Mouse (Mus musculus) adipocyte (in vitro differentiated cells): ENCODE results near the gene Kcnmb1.

Experiments
- DNase-seq: peaks from one replicate; pipeline ENCODE4 v3.0.0-alpha.2; 2016; ENCODE audit warnings: low spot score

Kcnmb1 gene

GRCm38 (mm10) chr11:33944786-33945328 is 18.0 kb upstream of the Kcnmb1 start:
- no peak for DNase-seq

DNA sequence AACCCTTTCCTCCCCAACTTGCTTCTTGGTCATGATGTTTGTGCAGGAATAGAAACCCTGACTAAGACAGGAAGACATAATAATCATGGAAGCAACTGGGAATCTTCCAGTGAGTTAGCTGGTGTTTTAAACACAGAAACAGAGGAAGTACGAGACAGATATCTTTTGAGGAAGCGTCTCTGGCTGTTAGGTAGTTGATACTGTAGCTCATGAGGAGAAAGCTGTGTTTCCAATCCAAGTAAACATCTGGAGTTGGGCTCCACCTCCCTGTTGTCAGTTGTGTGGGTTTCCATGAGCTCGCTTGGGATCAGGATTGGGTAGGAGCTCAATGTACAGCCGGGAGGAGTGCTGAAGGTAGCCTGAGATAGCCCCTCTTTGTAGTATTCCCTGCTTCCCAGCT is 16.3 kb upstream of the Kcnmb1 start:
- DNase-seq: no peak

DNA sequence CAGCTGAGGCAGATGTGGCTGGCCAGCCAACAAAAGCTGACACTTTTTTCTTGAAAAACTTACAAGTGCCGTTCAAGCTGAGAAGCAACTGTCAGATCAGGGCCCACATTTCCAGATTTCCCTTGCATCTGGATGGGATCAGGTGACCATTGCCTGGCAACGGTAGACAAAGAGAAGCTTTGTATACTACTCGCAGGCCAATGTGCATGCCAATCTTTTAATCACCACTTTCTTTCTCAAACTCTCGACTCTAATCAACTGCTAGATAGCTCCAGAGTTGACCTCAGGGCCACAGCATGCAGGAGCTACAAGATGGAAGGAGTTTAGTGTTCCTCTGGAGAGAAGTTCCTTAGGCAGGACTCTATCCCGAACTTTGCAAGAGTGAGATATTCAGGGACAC is 11.7 kb upstream of the Kcnmb1 start:
- DNase-seq: no peak

DNA sequence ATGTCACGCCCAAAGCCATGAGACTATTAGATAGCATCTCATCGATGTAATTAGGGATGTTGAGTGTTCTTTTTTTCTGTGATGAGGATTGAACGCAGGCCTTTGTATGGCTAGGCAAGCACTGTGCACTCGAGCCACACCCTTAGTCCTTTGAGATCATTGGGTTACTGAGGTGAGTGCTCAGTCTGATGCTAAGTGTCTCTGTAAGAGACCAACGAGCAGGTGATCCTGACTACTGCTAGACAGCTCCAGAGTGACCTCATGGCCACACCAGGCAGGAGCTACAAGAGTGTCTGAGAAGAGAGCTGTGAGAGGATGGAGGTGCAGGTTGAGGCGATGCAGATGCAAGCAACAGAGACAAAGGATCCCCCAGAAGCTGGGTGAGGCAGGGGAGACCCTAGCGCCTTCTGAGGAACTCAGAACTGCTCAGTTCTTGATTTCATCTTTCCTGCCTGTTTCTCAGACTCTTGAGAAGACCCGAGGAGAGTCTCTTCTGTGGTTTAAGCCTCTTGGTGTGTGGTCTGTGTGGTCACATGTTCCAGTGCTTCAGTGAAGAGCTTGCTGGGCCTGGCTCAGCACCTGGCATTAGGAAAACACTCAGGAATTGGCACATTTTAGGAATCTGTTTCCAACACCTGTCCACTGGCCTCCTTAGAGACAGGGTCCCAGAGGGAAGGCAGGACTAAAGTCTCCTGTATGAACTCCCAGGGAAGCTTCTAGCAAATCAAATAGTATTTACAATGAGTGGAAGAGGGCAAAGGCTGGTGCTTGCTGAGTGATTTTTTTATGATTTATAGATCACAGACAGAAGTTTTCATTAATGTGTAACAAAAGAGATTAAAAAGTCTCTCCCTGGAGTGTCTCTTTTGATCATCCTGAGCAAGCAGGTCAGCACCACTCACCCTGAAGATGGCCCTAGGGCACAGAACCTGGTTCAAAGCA is 10.9 kb upstream of the Kcnmb1 start:
- DNase-seq: no peak

- no peak for DNase-seq
Measured at GRCm38 (mm10) chr11:33955982-33956381, 6.8 kb upstream of the Kcnmb1 start.

DNA sequence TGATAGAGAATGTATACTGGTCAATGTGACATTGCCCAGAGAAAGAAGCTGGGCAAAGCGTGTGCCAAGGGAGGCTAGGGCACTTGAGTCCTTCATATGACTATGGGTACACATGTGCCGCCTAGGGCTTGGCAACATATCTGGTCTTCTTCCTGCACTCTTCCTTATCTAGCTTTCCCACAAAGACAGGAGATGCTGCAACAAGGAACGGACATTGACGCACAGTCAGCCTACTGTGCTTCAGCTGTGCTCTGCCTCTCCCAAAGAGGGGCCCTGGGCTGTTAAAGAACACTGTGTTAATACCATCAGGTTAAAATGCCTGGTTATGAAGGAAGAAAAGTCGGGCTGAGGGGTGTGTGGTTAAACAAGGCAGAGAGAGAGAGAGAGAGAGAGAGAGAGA is 6.2 kb upstream of the Kcnmb1 start:
- DNase-seq: no peak

- DNase-seq: no peak
Measured at GRCm38 (mm10) chr11:33957595-33957994, 5.2 kb upstream of the Kcnmb1 start.

DNA sequence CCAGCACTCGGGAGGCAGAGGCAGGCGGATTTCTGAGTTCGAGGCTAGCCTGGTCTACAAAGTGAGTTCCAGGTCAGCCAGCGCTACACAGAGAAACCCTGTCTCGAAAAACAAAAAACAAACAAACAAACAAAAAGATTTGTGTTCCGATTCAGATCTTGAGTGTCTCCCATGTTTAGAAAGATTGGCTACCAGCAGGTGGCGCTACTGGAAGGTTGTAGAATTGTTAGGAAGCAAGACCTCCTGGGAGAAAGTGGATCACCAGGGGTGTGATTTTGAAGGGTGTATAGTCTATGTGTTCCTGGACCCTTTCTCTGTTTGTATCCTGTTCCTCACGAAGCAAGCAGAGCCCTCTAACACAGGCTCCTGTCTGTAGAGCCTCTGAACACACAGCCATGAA is 4.1 kb upstream of the Kcnmb1 start:
- DNase-seq: no peak

DNA sequence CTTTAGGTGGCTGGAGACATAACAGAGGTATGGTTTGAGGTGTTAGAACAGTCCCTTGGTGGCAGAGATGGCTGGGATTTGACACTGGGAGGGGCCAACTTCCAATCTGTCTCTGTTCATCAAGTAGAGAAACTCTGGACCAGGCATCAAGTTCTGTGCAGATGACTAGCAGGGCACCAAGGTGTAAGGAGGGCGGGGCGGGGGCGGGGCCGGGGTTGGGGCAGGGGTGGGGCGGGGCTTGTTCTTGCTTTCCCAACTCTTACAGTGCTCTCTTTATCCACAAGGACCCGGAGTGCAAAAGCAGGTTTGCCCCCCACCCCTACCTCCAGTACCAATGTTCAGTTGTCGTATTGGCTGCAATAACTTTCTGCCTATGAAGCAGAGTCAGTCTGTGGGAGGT is 635 bp upstream of the Kcnmb1 start:
- DNase-seq: no peak

DNA sequence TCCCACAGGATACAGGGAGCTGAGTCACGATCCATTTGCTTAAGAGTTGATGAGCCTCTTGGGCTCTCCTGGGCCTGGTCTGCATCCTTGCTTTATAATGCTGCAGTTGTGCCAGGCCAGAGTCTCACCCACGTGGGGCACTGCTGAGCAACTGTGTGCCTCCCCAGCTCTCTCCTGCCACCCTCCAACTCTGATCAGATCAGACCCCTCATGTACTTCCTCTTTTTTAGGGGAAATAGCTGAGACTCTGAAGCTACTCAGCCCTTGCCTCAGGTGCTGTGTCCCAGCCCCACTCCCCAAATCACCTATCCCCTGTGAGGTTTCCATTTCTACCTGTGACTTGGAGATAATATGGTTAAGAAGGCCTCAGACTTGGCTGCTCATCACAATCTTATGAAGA is 2.6 kb downstream of the Kcnmb1 start:
- no peak for DNase-seq

DNA sequence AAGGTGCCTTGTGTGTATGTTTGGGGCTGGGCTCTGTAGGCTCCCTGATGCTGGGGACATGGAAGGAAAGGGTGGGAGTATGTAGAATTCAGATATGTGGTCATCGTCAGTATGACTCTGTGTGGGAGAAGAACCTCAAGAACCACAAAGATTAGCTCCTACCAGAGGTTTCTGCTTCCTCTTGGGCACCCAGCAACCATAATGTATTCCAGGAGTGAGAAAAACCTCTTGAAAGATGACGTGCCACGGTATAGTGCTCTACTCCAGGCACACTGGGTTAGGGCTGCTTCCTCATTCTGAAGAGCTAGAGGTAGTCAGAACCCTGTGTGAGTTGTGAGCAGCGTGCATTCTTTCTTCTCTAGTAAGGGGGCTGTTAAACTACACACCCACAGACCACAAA is 4.9 kb downstream of the Kcnmb1 start:
- DNase-seq: no peak

GRCm38 (mm10) chr11:33969199-33969598 is 6.4 kb downstream of the Kcnmb1 start:
- DNase-seq: no peak

- DNase-seq: no peak
Measured at GRCm38 (mm10) chr11:33972114-33972513, 9.3 kb downstream of the Kcnmb1 start.

- DNase-seq: no peak
Measured at GRCm38 (mm10) chr11:33974341-33975040, 11.7 kb downstream of the Kcnmb1 start.

DNA sequence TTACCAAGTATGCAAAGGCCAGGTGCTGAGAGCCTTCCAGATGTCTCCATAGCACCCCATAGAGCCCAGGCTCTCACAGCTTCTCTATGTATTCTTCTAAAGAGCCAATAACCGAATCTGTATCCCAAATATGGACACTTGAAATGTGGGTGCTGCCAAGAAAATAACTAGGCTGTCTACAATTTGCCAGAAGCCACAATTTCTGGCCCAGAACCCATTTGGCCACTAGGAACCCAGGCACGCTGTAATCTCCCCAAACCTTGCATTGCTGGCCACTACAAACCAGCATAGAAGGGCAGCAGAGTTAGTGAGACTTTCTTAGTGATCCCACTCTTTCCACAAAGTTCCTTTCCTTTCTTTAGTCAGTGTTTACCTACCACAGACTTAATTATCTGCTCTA is 12.3 kb downstream of the Kcnmb1 start:
- no peak for DNase-seq

DNA sequence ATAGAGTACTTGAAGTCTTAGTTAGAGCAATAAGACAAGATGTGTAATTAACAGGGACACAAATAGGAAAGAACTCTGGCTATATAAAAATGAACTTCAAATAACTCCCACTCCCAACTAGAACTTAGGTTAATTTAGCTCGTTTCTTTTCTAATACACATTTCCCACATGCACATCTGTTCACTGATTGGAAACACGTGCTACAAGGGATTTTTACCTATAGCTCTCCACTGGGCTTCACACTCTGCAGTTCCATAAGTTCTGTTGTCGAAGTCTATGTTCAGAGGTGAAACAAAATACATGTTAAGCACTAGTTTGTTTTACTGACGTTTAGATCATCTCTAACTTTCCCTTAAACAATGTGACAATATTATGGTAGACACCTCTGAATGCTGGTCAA is 17.3 kb downstream of the Kcnmb1 start:
- DNase-seq: no peak

DNA sequence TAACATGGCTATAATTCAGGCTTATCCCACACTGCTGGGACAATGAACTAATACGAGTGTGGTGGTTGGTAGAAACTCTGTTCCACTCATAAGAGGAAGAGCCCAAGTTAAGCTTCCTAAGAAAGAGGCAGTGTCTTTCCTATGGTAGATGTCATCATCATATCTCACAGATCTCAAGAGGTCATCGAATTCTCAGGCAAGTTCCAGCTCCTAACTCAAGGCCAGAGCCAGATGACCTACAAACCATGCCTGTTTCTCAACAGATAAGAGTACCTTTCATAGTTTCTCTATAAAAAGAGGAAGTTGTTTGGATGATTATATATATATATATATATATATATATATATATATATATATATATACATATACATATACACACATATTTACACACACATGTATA is 23.7 kb downstream of the Kcnmb1 start:
- no peak for DNase-seq

DNA sequence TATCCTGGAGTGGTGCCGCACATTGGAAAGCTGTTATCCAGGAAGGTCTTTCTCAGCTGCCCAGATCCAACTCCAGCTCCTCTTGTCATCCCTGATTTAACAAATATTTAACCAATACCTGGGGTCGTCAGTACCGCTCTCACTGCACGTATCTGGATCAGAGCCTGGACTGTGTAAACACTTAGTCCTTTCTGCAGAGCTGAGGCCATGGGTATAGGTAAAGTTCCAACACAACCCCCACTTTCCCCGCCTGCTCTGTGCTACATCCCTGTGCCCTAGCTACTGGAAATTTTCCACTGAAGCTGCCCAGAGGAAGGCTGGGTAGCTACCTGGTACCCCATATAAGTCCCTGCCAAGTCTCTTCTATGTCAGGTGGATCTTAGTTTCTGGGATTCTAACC is 27.2 kb downstream of the Kcnmb1 start:
- DNase-seq: no peak

DNA sequence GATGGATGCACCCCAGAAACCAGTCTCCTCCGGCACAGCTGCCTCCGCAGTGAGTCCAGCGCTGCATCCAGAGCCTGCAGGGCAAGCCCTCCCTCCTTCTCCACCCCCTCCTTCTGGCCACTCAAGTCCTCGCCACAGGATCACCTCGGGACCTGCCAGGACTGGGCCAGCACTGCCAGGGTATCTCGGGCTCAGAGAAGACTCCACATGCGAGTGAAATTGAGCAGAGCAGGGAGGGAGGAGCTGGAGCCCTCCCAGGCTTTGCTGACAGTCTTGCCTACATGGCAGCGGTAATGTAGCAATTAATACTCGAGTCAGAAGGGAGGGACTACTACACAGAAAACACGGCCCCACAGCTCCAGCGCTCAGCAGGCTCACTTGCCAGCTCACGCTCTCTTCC is 30.1 kb downstream of the Kcnmb1 start, which contains the start of gene Kcnip1:
Gene Kcnip1 (minus strand): TSS at position 215 of the 400 bp plus-strand sequence.
- DNase-seq: no peak

DNA sequence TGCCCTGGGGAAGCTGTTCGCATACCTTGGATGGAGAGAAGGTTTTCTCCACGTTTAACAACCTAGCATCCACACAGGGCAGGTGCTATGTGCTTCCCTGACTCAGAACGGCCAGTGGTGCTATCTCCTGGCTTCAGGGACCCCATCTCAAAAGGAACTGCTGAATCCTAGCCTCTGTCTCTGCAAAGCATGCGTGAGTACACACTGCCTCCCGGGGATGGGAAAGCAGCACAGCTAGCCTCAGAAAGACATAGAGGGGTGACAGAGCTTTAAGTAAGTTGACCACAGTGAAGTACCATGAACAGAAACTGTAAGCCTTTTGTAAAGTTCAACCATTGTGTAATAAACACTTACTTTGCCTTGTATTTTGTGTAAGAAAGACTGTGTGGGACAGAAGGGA is 30.7 kb downstream of the Kcnmb1 start:
- DNase-seq: no peak

DNA sequence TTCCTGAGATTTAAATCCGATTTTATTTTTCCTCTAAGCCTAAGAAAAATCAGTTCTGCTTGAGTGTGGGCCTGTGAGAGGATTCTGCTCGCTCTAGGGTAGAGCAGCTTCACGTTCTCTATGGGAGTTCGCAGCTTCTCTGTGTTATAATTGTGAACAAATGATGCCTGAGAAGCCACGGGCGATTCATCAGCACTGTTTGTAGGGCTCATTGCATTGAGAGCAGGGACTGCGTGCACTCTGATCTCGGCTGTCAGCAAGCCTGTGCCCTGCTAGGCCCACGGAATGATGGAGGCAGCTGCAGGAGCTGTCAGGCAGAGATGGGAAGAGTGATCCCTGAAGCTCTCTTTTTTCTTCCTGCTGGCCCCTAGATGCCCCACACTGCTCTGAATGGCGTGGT is 35.4 kb downstream of the Kcnmb1 start:
- DNase-seq: no peak

DNA sequence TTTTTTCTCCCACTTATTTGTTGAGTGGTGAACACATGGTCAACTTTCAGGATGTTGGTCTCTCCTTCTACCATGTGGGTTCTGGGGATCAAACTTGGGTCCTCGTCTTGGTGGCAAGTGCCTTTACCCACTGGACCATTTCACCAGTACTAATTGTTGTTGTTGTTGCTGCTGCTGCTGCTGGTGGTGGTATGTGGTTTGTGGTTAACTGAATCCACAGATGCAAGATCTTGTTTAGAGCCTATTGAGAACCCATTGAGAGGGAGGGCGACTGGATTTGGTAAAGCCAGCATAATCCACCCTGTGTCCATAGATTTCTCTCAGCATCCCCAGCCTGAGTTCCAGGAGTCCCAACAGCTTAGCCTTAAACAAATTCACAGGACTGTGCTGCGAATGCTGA is 37.6 kb downstream of the Kcnmb1 start:
- no peak for DNase-seq

- peak; percentile 42 for DNase-seq
Measured at GRCm38 (mm10) chr11:34001938-34002592, 39.3 kb downstream of the Kcnmb1 start.
